In genomic region chr8:73353108-73353793, GRCm38 (mm10) we compare ENCODE assay signal across 7 mouse cellular contexts. TPM values are rescaled to one million over a fixed set of nuclear protein-coding genes. Genes with fewer than 3 reads are reported as not detected.
DNase-seq lines count a peak whose midpoint lies in the region; ATAC-seq and TF ChIP-seq lines count a peak whose summit lies in the region.

TSS of gene Large1 (minus strand) at chr8:73353540.

- WGBS in limb, embryonic 12.5 days, result under 1% methylated on average over 81 of the region's 84 CpGs
- WGBS in midbrain, embryonic 14.5 days, result under 1% methylated on average over 80 of the region's 84 CpGs

- H3K9me3 ChIP-seq in limb, embryonic 12.5 days, result no peaks in the 10 kb centered on the region
- H3K9me3 ChIP-seq in midbrain, embryonic 14.5 days (ENCODE audit: control insufficient read depth, low read length), result no peaks in the 10 kb centered on the region

- peak; percentile 98 for DNase-seq in heart, adult 8-10 months (ENCODE audit: low spot score)
- DNase-seq in kidney, adult 8-10 months, result peak; percentile 98
- DNase-seq in midbrain, embryonic 14.5 days, result peak; percentile 99
- DNase-seq in spleen, adult 12 weeks (ENCODE audit: low spot score), result peak; percentile 59

- peak within 1 kb of the TSS; percentile 40 for H3K27ac ChIP-seq in bone marrow macrophage, adult 2 months (ENCODE audit: insufficient read depth, low read depth, low read length)
- H3K27ac ChIP-seq in embryonic fibroblast, embryonic 13.5 days (ENCODE audit: insufficient read depth, low read length), result peak within 1 kb of the TSS; percentile 85
- H3K27ac ChIP-seq in limb, embryonic 12.5 days, result peak within 1 kb of the TSS; percentile 94
- H3K27ac ChIP-seq in midbrain, embryonic 14.5 days (replicated peaks; ENCODE audit: low read depth, low read length), result peak within 1 kb of the TSS; percentile 96

- no peak for TF ChIP-seq CTCF in bone marrow macrophage, adult 2 months (IDR thresholded peaks at IDR 0.05; ENCODE audit: low read depth, low read length)
- TF ChIP-seq CTCF in embryonic fibroblast, embryonic 13.5 days (IDR thresholded peaks at IDR 0.05; ENCODE audit: borderline replicate concordance, insufficient read depth, low read length), result no peak

- peak within 1 kb of the TSS; percentile 91 for H3K9ac ChIP-seq in limb, embryonic 12.5 days (replicated peaks)
- peak within 1 kb of the TSS; percentile 95 for H3K9ac ChIP-seq in midbrain, embryonic 14.5 days (replicated peaks; ENCODE audit: low read length)

- H3K36me3 ChIP-seq in limb, embryonic 12.5 days, result no peaks in the 10 kb centered on the region
- H3K36me3 ChIP-seq in midbrain, embryonic 14.5 days (ENCODE audit: control insufficient read depth, insufficient read depth, low read length), result no peaks in the 10 kb centered on the region

- H3K4me1 ChIP-seq in bone marrow macrophage, adult 2 months (ENCODE audit: control insufficient read depth, insufficient read depth, low read length), result no peaks in the 10 kb centered on the region
- peaks cover 4% of the 10 kb centered on the region; the same call in 1 of the 2 replicates for H3K4me1 ChIP-seq in embryonic fibroblast, embryonic 13.5 days (ENCODE audit: control insufficient read depth, insufficient read depth, low read length)
- H3K4me1 ChIP-seq in limb, embryonic 12.5 days (replicated peaks), result peaks cover 15% of the 10 kb centered on the region
- H3K4me1 ChIP-seq in midbrain, embryonic 14.5 days (ENCODE audit: control insufficient read depth, insufficient read depth, low read length), result peaks cover 36% of the 10 kb centered on the region

- peak within 1 kb of the TSS; percentile 86 for H3K4me2 ChIP-seq in limb, embryonic 12.5 days
- peak within 1 kb of the TSS; percentile 87 for H3K4me2 ChIP-seq in midbrain, embryonic 14.5 days (ENCODE audit: low read length)

- peak; percentile 99 for ATAC-seq in limb, embryonic 12.5 days (ENCODE audit: insufficient number of reproducible peaks, insufficient read depth, low FRiP score, low TSS enrichment, low read depth)
- peak; percentile 99 for ATAC-seq in midbrain, embryonic 14.5 days (ENCODE audit: low FRiP score, low TSS enrichment)

- H3K27me3 ChIP-seq in limb, embryonic 12.5 days, result no peaks in the 10 kb centered on the region
- H3K27me3 ChIP-seq in midbrain, embryonic 14.5 days (ENCODE audit: control insufficient read depth, insufficient read depth, low read length), result no peaks in the 10 kb centered on the region

- H3K4me3 ChIP-seq in bone marrow macrophage, adult 2 months (ENCODE audit: insufficient read depth, low read length), result peak within 1 kb of the TSS; percentile 85
- H3K4me3 ChIP-seq in embryonic fibroblast, embryonic 13.5 days (ENCODE audit: insufficient read depth, low read length), result peak within 1 kb of the TSS; percentile 95
- peak within 1 kb of the TSS; percentile 88 for H3K4me3 ChIP-seq in limb, embryonic 12.5 days (replicated peaks)
- peak within 1 kb of the TSS; percentile 95 for H3K4me3 ChIP-seq in midbrain, embryonic 14.5 days (replicated peaks; ENCODE audit: low read depth, low read length)

- TF ChIP-seq POLR2A in bone marrow macrophage, adult 2 months (IDR thresholded peaks at IDR 0.05; ENCODE audit: borderline replicate concordance, low read depth, low read length), result no peak
- peak; percentile 98 for TF ChIP-seq POLR2A in embryonic fibroblast, embryonic 13.5 days (IDR thresholded peaks at IDR 0.05; ENCODE audit: low read depth, low read length)

RNA-seq across cellular contexts. Expression of gene Large1, which starts in this region (rescaled TPM):
- 8.0 and 8.4 TPM in 2 replicates for polyA plus RNA-seq in bone marrow macrophage, adult 2 months (2012; ENCODE audit: insufficient read depth, insufficient read length, missing spikeins)
- 42.7 and 50.9 TPM in 2 replicates for polyA plus RNA-seq in embryonic fibroblast, embryonic 13.5 days (2011; ENCODE audit: insufficient read length, low read depth, missing spikeins)
- total RNA-seq in heart, adult 8-10 months (2022), result 10 to 100 TPM; 41.5 to 49.0 (median 44.3) TPM
- polyA plus RNA-seq in limb, embryonic 12.5 days (2016; fragmentation: Nextera tagmentation; extraction: Ambion mirVana), result 8.3 and 10.0 TPM in 2 replicates
- polyA plus RNA-seq in midbrain, embryonic 14.5 days (2014; fragmentation: Nextera tagmentation; extraction: Ambion mirVana), result 23.0 and 23.9 TPM in 2 replicates

Comparison
In these comparisons a context has a peak if more than half of its experiments do, and no peak if none do; other contexts are left out.
1. Peak in every context shown above with its lines: DNase-seq, ATAC-seq, H3K4me3 ChIP-seq and H3K27ac ChIP-seq.
2. H3K27ac ChIP-seq: peak in every context shown above with its lines; median percentile 96 in midbrain, embryonic 14.5 days; 94 in limb, embryonic 12.5 days; 85 in embryonic fibroblast, embryonic 13.5 days; 40 in bone marrow macrophage, adult 2 months.